Mouse (Mus musculus): Measurements from ENCODE around the gene Cela1.

Cela1 gene

GRCm38 (mm10) chr15:100687430-100687971 is at the start of gene Cela1:
Cela1 (minus strand) TSS chr15:100687921.
- POLR2A ChIA-PET = interaction anchor here in 2 of 4 experiments (0.6 to 1.4 kb wide), 5 partner anchors 9 to 383 kb away, joined by 3 to 4 read pairs (median 3); no protein-coding TSS in a partner anchor

GRCm38 (mm10) chr15:100735953-100736300 is 48.2 kb upstream of the Cela1 start:
- POLR2A ChIA-PET = interaction anchor here in 1 of 4 experiments (1.1 kb wide), 1 partner anchor 18 kb away, joined by 3 read pairs; no protein-coding TSS in a partner anchor

More at GRCm38 (mm10) chr15:100687430-100687971, at the start of gene Cela1:
- CTCF ChIA-PET = interaction anchor here (0.5 to 0.8 kb wide), 6 partner anchors 11 to 1856 kb away, joined by 3 to 5 read pairs (median 4); partner anchors contain the start of gene Prkag1 (in 1 of the 4)

GRCm38 (mm10) chr15:100735095-100735952 is 47.6 kb upstream of the Cela1 start:
- CTCF ChIA-PET = interaction anchor here in 2 of 4 experiments (0.6 to 1.1 kb wide), 3 partner anchors 52 to 1206 kb away, joined by 3 to 17 read pairs (median 7); no protein-coding TSS in a partner anchor
- POLR2A ChIA-PET = interaction anchor here in 1 of 4 experiments (1.1 kb wide), 2 partner anchors 18 kb away, joined by 3 to 5 read pairs; no protein-coding TSS in a partner anchor

More at GRCm38 (mm10) chr15:100735953-100736300, 48.2 kb upstream of the Cela1 start:
- CTCF ChIA-PET = interaction anchor here in 1 of 4 experiments (0.6 kb wide), 1 partner anchor 1207 kb away, joined by 17 read pairs; no protein-coding TSS in a partner anchor

GRCm38 (mm10) chr15:100732580-100732979 is 44.9 kb upstream of the Cela1 start:
- ChIA-PET CTCF (interaction anchor here in 1 of 4 experiments (0.8 to 2.2 kb wide), 2 partner anchors 25 to 49 kb away, joined by 3 to 9 read pairs; no protein-coding TSS in a partner anchor), POLR2A (no interaction called here)

GRCm38 (mm10) chr15:100731081-100731480 is 43.4 kb upstream of the Cela1 start:
- ChIA-PET CTCF (interaction anchor here in 3 of 4 experiments (0.6 to 2.2 kb wide), 7 partner anchors 12 to 274 kb away, joined by 3 to 9 read pairs (median 3); no protein-coding TSS in a partner anchor), POLR2A (interaction anchor here in 3 of 4 experiments (0.6 to 1.9 kb wide), 8 partner anchors 10 to 530 kb away, joined by 3 to 6 read pairs (median 4); partner anchors contain the start of gene Dazap2 (in 1 of the 3))

GRCm38 (mm10) chr15:100729281-100729985 is 41.7 kb upstream of the Cela1 start, which contains the start of gene Galnt6:
Galnt6 (minus strand) TSS chr15:100729376.
- CTCF ChIA-PET = interaction anchor here (0.6 to 1.5 kb wide), 8 partner anchors 8 to 313 kb away, joined by 3 to 5 read pairs (median 4); no protein-coding TSS in a partner anchor
- POLR2A ChIA-PET = interaction anchor here in 3 of 4 experiments (0.6 to 2.3 kb wide), 11 partner anchors 11 to 347 kb away, joined by 3 to 8 read pairs (median 3); no protein-coding TSS in a partner anchor

GRCm38 (mm10) chr15:100728586-100728985 is 40.9 kb upstream of the Cela1 start:
- ChIA-PET CTCF (interaction anchor here (0.6 to 1.5 kb wide), 9 partner anchors 9 to 314 kb away, joined by 3 to 6 read pairs (median 4); no protein-coding TSS in a partner anchor), POLR2A (interaction anchor here in 3 of 4 experiments (0.6 to 2.3 kb wide), 10 partner anchors 10 to 348 kb away, joined by 3 to 8 read pairs (median 3); no protein-coding TSS in a partner anchor)

GRCm38 (mm10) chr15:100727834-100728233 is 40.1 kb upstream of the Cela1 start:
- CTCF ChIA-PET = interaction anchor here in 3 of 4 experiments (0.6 to 1.5 kb wide), 3 partner anchors 15 to 315 kb away, joined by 3 to 5 read pairs (median 4); no protein-coding TSS in a partner anchor
- POLR2A ChIA-PET = interaction anchor here in 3 of 4 experiments (0.8 to 2.3 kb wide), 3 partner anchors 26 to 28 kb away, joined by 3 to 8 read pairs (median 4); no protein-coding TSS in a partner anchor

- ChIA-PET CTCF (no interaction called here), POLR2A (no interaction called here)
These were observed 39.0 kb upstream of the Cela1 start for GRCm38 (mm10) chr15:100726721-100727120.

- ChIA-PET CTCF (no interaction called here), POLR2A (interaction anchor here in 1 of 4 experiments (1.1 kb wide), 1 partner anchor 25 kb away, joined by 3 read pairs; no protein-coding TSS in a partner anchor)
These were observed 35.8 kb upstream of the Cela1 start for GRCm38 (mm10) chr15:100723505-100723904.

- ChIA-PET POLR2A (interaction anchor here in 2 of 4 experiments (1.0 to 2.1 kb wide), 2 partner anchors 32 to 35 kb away, joined by 3 to 10 read pairs; no protein-coding TSS in a partner anchor), CTCF (no interaction called here)
These were observed 34.8 kb upstream of the Cela1 start for GRCm38 (mm10) chr15:100722564-100722963.

GRCm38 (mm10) chr15:100722026-100722425 is 34.3 kb upstream of the Cela1 start:
- POLR2A ChIA-PET = interaction anchor here in 3 of 4 experiments (1.0 to 2.1 kb wide), 8 partner anchors 9 to 151 kb away, joined by 3 to 10 read pairs (median 4); no protein-coding TSS in a partner anchor
- CTCF ChIA-PET = interaction anchor here in 1 of 4 experiments (0.7 to 1.4 kb wide), 4 partner anchors 32 to 275 kb away, joined by 3 to 6 read pairs (median 4); no protein-coding TSS in a partner anchor

GRCm38 (mm10) chr15:100721445-100721844 is 33.7 kb upstream of the Cela1 start:
- ChIA-PET POLR2A (interaction anchor here in 3 of 4 experiments (0.6 to 2.1 kb wide), 10 partner anchors 8 to 152 kb away, joined by 3 to 10 read pairs (median 3); no protein-coding TSS in a partner anchor), CTCF (interaction anchor here in 3 of 4 experiments (0.6 to 1.4 kb wide), 9 partner anchors 32 to 392 kb away, joined by 3 to 6 read pairs (median 4); no protein-coding TSS in a partner anchor)

GRCm38 (mm10) chr15:100720066-100720465 is 32.3 kb upstream of the Cela1 start:
- ChIA-PET CTCF (interaction anchor here in 1 of 4 experiments (0.6 kb wide), 1 partner anchor 37 kb away, joined by 4 read pairs; no protein-coding TSS in a partner anchor), POLR2A (interaction anchor here in 2 of 4 experiments (0.9 to 1.5 kb wide), 4 partner anchors 21 to 217 kb away, joined by 3 to 4 read pairs (median 3); no protein-coding TSS in a partner anchor)

- POLR2A ChIA-PET = interaction anchor here in 1 of 4 experiments (1.1 to 1.6 kb wide), 3 partner anchors 10 to 374 kb away, joined by 3 to 5 read pairs (median 3); partner anchors contain the start of gene Galnt6
- CTCF ChIA-PET = interaction anchor here in 2 of 4 experiments (1.0 to 1.5 kb wide), 4 partner anchors 12 to 262 kb away, joined by 3 to 4 read pairs (median 4); no protein-coding TSS in a partner anchor
These were observed 31.5 kb upstream of the Cela1 start for GRCm38 (mm10) chr15:100719217-100719616.

- ChIA-PET POLR2A (interaction anchor here in 3 of 4 experiments (0.7 to 1.6 kb wide), 6 partner anchors 10 to 375 kb away, joined by 3 to 5 read pairs (median 3); partner anchors contain the start of gene Galnt6 (in 1 of the 3)), CTCF (interaction anchor here (0.6 to 1.5 kb wide), 8 partner anchors 12 to 1272 kb away, joined by 3 to 5 read pairs (median 4); no protein-coding TSS in a partner anchor)
These were observed 30.9 kb upstream of the Cela1 start for GRCm38 (mm10) chr15:100718572-100718971.

GRCm38 (mm10) chr15:100717933-100718332 is 30.2 kb upstream of the Cela1 start:
- POLR2A ChIA-PET = interaction anchor here in 3 of 4 experiments (1.0 to 1.6 kb wide), 4 partner anchors 11 to 318 kb away, joined by 3 read pairs; partner anchors contain the start of gene Galnt6 (in 1 of the 3)
- CTCF ChIA-PET = interaction anchor here (0.5 to 1.5 kb wide), 10 partner anchors 13 to 1272 kb away, joined by 3 to 5 read pairs (median 4); no protein-coding TSS in a partner anchor

Measured in embryonic stem cell, embryonic (primary cell).